Mouse (Mus musculus): ENCODE results near the gene Tgm5. TPM values are rescaled to one million over a fixed set of nuclear protein-coding genes. Genes with fewer than 3 reads are reported as not detected.
"Not testable (repeated sequence)": the region's sequence is repeated elsewhere in the genome, so short reads cannot be mapped to it uniquely, and the experiment has no call there.

Tgm5 gene
- total RNA-seq, 4 experiments from 2014 or later: not detected

GRCm38 (mm10) chr2:121041098-121041497, 44.5 kb downstream of the Tgm5 start:
- peak in 1 of 2 experiments; percentile 13 for DNase-seq (ENCODE audit: low spot score in 2 of 2)

- DNase-seq (ENCODE audit: low spot score in 2 of 2): no peak
Measured at GRCm38 (mm10) chr2:121039382-121039781, 46.3 kb downstream of the Tgm5 start.

GRCm38 (mm10) chr2:121038851-121039250, 46.8 kb downstream of the Tgm5 start:
- DNase-seq (ENCODE audit: low spot score in 2 of 2): not testable (repeated sequence)

GRCm38 (mm10) chr2:121036733-121037341, 48.8 kb downstream of the Tgm5 start, which contains the start of gene Epb42:
Gene Epb42, minus strand, starts transcription at chr2:121037072.
- no peak for DNase-seq (ENCODE audit: low spot score in 2 of 2)

GRCm38 (mm10) chr2:121022918-121023317, 62.7 kb downstream of the Tgm5 start:
- DNase-seq (ENCODE audit: low spot score in 2 of 2): no peak

GRCm38 (mm10) chr2:121017151-121017550, 68.5 kb downstream of the Tgm5 start:
- no peak for DNase-seq (ENCODE audit: low spot score in 2 of 2)

- DNase-seq (ENCODE audit: low spot score in 2 of 2): no peak
Measured at GRCm38 (mm10) chr2:121016226-121016625, 69.4 kb downstream of the Tgm5 start.

- no peak for DNase-seq (ENCODE audit: low spot score in 2 of 2)
Measured at GRCm38 (mm10) chr2:121015507-121015906, 70.1 kb downstream of the Tgm5 start.

- no peak for DNase-seq (ENCODE audit: low spot score in 2 of 2)
Measured at GRCm38 (mm10) chr2:121012676-121013075, 73.0 kb downstream of the Tgm5 start.

- DNase-seq (ENCODE audit: low spot score in 2 of 2): no peak
Measured at GRCm38 (mm10) chr2:121009071-121009677, 76.5 kb downstream of the Tgm5 start.

GRCm38 (mm10) chr2:121008664-121009007, 77.0 kb downstream of the Tgm5 start:
- DNase-seq (ENCODE audit: low spot score in 2 of 2): no peak

- DNase-seq (ENCODE audit: low spot score in 2 of 2): peak; percentile 80 to 85
Measured at GRCm38 (mm10) chr2:121007925-121008663, 77.5 kb downstream of the Tgm5 start, which contains the start of gene Ccndbp1. Gene Ccndbp1, plus strand, starts transcription at chr2:121008403.

- DNase-seq (ENCODE audit: low spot score in 2 of 2): no peak
Measured at GRCm38 (mm10) chr2:121006986-121007385, 78.7 kb downstream of the Tgm5 start.

GRCm38 (mm10) chr2:121004018-121004811, 81.4 kb downstream of the Tgm5 start:
- DNase-seq (ENCODE audit: low spot score in 2 of 2): no peak

- no peak for DNase-seq (ENCODE audit: low spot score in 2 of 2)
Measured at GRCm38 (mm10) chr2:121003586-121003985, 82.1 kb downstream of the Tgm5 start.

- no peak for DNase-seq (ENCODE audit: low spot score in 2 of 2)
Measured at GRCm38 (mm10) chr2:120998863-120999262, 86.8 kb downstream of the Tgm5 start.

- DNase-seq (ENCODE audit: low spot score in 2 of 2): not testable (repeated sequence)
Measured at GRCm38 (mm10) chr2:120996607-120997006, 89.0 kb downstream of the Tgm5 start.

All from layer of hippocampus, adult 8-10 months (tissue).